Mouse (Mus musculus): ENCODE measurements around the gene Myo3b. TPM values are rescaled to one million over a fixed set of nuclear protein-coding genes. Genes with fewer than 3 reads are reported as not detected.

The Myo3b gene
- polyA plus RNA-seq, 2 experiments, result not detected

DNA sequence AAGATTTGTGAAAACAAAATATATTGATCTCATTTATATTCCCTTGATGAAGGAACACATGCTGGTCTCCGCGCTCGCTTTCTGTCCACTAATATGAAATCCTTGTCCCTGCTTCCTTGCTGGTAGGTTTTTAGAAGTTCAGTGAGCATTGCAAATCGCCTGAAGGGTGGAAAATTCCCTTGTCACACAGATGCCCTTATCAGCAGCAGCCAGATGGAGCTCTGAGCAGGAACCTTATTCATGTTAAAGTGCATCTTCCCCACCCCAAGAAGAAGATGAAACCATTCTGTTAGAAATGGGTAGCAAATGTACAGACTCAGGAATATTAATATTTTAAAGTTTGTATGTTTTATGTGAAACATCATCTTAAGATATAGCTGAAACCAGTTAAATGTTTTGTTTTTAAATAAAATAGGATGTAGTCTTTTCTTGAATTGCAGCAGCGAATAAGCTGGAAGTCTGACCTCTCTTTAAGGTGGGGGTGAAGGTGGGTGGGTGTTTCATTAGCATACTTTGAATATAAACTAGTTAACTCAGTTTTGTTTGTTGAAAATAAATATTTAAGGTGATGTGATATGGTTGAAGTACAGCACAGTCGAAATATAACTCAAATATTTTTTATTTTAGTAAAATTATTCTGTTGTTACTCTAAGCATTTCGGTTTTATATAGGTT lies 39.7 kb upstream of the Myo3b start:
- ATAC-seq (ENCODE audit: insufficient read depth) (peak; percentile 97), DNase-seq (ENCODE audit: low read depth in 3 of 3, low spot score in 3 of 3) (peak; percentile 89 to 94 (median 90))
- 51% methylated on average over 7 of the region's 7 CpGs for WGBS (ENCODE audit: insufficient replicate concordance)
- TF ChIP-seq CTCF (IDR thresholded peaks at IDR 0.05; ENCODE audit: low read depth) (no peak; the same call in 1 of the 2 replicates), EP300 (IDR thresholded peaks at IDR 0.05; ENCODE audit: low read depth) (peak; percentile 96)
- Histone ChIP-seq H3K27me3 (ENCODE audit: control insufficient read depth, insufficient read depth, low read length) (no peaks in the 10 kb centered on the region), H3K9ac (replicated peaks) (no peak overlapping the region), H3K27ac (peak overlapping the region; percentile 69), H3K4me3 (ENCODE audit: insufficient read depth in 1 of 2, low read depth in 2 of 2, low read length in 2 of 2) (no peak overlapping the region), H3K9me3 (ENCODE audit: control insufficient read depth, low read length) (no peaks in the 10 kb centered on the region), H3K4me1 (replicated peaks; ENCODE audit: control insufficient read depth in 2 of 2, insufficient read depth in 2 of 2, low read length in 1 of 2) (peaks cover 10 to 18% of the 10 kb centered on the region in 2 experiments), H3K36me3 (replicated peaks; ENCODE audit: control insufficient read depth, insufficient read depth, low read depth) (no peaks in the 10 kb centered on the region), H3K4me2 (ENCODE audit: low read depth) (peak overlapping the region; percentile 53)

DNA sequence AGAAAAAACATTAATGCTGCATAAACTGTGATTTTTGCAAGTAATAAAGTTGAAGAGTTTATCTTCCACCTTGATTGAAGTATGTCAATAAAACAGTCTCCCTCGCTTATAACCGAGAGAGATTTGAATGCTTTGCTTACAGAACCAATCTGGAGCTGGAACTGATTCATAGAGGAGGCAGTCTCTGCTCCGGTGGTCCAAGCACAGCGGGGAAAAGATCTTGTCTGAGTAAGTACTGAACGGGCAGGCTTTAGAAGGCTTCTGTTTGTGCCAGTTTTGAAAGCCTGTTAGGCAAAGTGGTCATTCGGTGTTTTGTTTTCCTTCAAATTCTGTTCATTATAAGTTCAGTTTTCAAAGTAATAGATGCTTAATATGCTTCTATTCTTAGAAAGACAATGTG lies 38.6 kb upstream of the Myo3b start:
- H3K4me2 ChIP-seq (ENCODE audit: low read depth), result no peak overlapping the region
- H3K27me3 ChIP-seq (ENCODE audit: control insufficient read depth, insufficient read depth, low read length), result no peaks in the 10 kb centered on the region
- H3K4me3 ChIP-seq (ENCODE audit: insufficient read depth in 1 of 2, low read depth in 2 of 2, low read length in 2 of 2), result no peak overlapping the region
- H3K36me3 ChIP-seq (replicated peaks; ENCODE audit: control insufficient read depth, insufficient read depth, low read depth), result no peaks in the 10 kb centered on the region
- TF ChIP-seq EP300 (IDR thresholded peaks at IDR 0.05; ENCODE audit: low read depth) (no peak), CTCF (IDR thresholded peaks at IDR 0.05; ENCODE audit: low read depth) (no peak)
- no peak for DNase-seq (ENCODE audit: low read depth in 3 of 3, low spot score in 3 of 3)
- ATAC-seq (ENCODE audit: insufficient read depth), result no peak
- H3K27ac ChIP-seq, result no peak overlapping the region
- H3K9ac ChIP-seq (replicated peaks), result no peak overlapping the region
- H3K9me3 ChIP-seq (ENCODE audit: control insufficient read depth, low read length), result no peaks in the 10 kb centered on the region
- 85% methylated on average over 6 of the region's 6 CpGs for WGBS (ENCODE audit: insufficient replicate concordance)
- peaks cover 10 to 18% of the 10 kb centered on the region in 2 experiments for H3K4me1 ChIP-seq (replicated peaks; ENCODE audit: control insufficient read depth in 2 of 2, insufficient read depth in 2 of 2, low read length in 1 of 2)

DNA sequence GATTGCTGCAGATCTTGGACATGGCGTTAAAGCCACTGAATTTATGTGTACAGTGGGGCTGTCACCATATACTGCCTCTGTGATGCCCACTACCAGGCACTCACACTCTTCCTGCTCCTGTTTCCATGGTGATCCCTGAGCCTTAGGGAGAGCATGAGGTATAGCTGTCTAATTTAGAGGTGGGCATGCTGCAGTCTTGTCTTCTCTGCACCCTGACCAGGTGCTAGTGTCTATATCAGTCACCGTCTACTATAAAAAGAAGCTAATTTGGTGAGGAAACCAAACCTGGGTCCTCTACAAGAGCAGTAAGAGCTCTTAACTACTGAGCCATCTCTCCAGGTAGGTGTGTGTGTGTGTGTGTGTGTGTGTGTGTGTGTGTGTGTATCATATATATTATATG lies 32.4 kb upstream of the Myo3b start:
- 78% methylated on average over 2 of the region's 2 CpGs for WGBS (ENCODE audit: insufficient replicate concordance)
- Histone ChIP-seq H3K4me3 (ENCODE audit: insufficient read depth in 1 of 2, low read depth in 2 of 2, low read length in 2 of 2) (no peak overlapping the region), H3K36me3 (replicated peaks; ENCODE audit: control insufficient read depth, insufficient read depth, low read depth) (no peaks in the 10 kb centered on the region; the same call in 1 of the 2 replicates), H3K9me3 (ENCODE audit: control insufficient read depth, low read length) (no peaks in the 10 kb centered on the region), H3K27ac (no peak overlapping the region), H3K27me3 (ENCODE audit: control insufficient read depth, insufficient read depth, low read length) (no peaks in the 10 kb centered on the region), H3K4me2 (ENCODE audit: low read depth) (no peak overlapping the region), H3K9ac (replicated peaks) (no peak overlapping the region), H3K4me1 (replicated peaks; ENCODE audit: control insufficient read depth in 2 of 2, insufficient read depth in 2 of 2, low read length in 1 of 2) (no peaks in the 10 kb centered on the region)
- ATAC-seq (ENCODE audit: insufficient read depth) (no peak), DNase-seq (ENCODE audit: low read depth in 3 of 3, low spot score in 3 of 3) (no peak)
- TF ChIP-seq EP300 (IDR thresholded peaks at IDR 0.05; ENCODE audit: low read depth), result no peak
- TF ChIP-seq CTCF (IDR thresholded peaks at IDR 0.05; ENCODE audit: low read depth), result no peak

DNA sequence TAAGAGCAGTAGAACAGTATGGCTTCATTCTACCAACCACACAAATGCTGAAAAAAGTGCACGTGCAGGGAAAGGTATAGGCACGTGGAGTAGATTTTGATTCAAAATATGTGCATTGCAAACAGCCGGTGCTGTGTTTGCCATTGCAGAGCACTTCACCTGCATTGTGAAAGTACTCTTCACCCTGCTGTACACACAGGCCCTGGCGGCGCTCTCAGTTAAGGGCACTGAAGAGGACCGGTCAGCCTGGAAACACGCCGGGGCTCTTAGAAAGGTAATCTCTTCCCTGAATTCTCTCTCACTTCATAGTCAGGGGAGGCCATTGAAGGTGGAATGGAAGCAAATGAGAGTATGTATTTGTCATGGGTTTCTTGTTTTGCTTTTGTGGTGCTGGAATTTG lies 26.0 kb upstream of the Myo3b start:
- ATAC-seq (ENCODE audit: insufficient read depth) (no peak), DNase-seq (ENCODE audit: low read depth in 3 of 3, low spot score in 3 of 3) (no peak)
- Histone ChIP-seq H3K36me3 (replicated peaks; ENCODE audit: control insufficient read depth, insufficient read depth, low read depth) (peaks cover 3% of the 10 kb centered on the region; the same call in 1 of the 2 replicates), H3K9ac (replicated peaks) (no peak overlapping the region), H3K4me3 (ENCODE audit: insufficient read depth in 1 of 2, low read depth in 2 of 2, low read length in 2 of 2) (no peak overlapping the region), H3K4me1 (replicated peaks; ENCODE audit: control insufficient read depth in 2 of 2, insufficient read depth in 2 of 2, low read length in 1 of 2) (no peaks in the 10 kb centered on the region), H3K4me2 (ENCODE audit: low read depth) (no peak overlapping the region), H3K27me3 (ENCODE audit: control insufficient read depth, insufficient read depth, low read length) (no peaks in the 10 kb centered on the region), H3K9me3 (ENCODE audit: control insufficient read depth, low read length) (no peaks in the 10 kb centered on the region), H3K27ac (no peak overlapping the region)
- 86% methylated on average over 8 of the region's 8 CpGs for WGBS (ENCODE audit: insufficient replicate concordance)
- TF ChIP-seq EP300 (IDR thresholded peaks at IDR 0.05; ENCODE audit: low read depth) (no peak), CTCF (IDR thresholded peaks at IDR 0.05; ENCODE audit: low read depth) (no peak)

DNA sequence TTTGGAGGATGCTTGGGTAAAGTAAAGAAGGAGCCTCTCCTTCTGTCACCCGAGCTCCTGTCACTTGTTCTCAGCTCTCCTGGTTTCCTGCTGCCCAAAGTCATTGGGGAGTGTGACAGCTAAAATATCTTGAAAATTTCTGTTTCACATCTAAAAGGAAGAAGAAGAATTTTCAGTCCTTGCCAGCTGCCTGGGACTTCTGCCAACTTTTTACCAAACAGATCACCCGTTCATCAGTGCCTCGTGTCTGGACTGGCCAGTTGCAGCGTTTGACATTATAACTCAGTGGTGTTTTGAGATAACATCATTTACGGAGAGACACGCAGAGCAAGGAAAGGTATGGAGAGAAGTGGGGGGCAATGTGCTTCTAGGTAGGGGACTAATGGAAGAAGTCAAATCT lies 20.7 kb upstream of the Myo3b start:
- no peak overlapping the region for H3K4me3 ChIP-seq (ENCODE audit: insufficient read depth in 1 of 2, low read depth in 2 of 2, low read length in 2 of 2)
- no peak overlapping the region for H3K9ac ChIP-seq (replicated peaks)
- H3K4me1 ChIP-seq (replicated peaks; ENCODE audit: control insufficient read depth in 2 of 2, insufficient read depth in 2 of 2, low read length in 1 of 2), result no peaks in the 10 kb centered on the region
- no peak overlapping the region for H3K4me2 ChIP-seq (ENCODE audit: low read depth)
- ATAC-seq (ENCODE audit: insufficient read depth) (no peak), DNase-seq (ENCODE audit: low read depth in 3 of 3, low spot score in 3 of 3) (no peak)
- H3K36me3 ChIP-seq (replicated peaks; ENCODE audit: control insufficient read depth, insufficient read depth, low read depth), result peaks cover 5% of the 10 kb centered on the region
- H3K27ac ChIP-seq, result no peak overlapping the region
- no peaks in the 10 kb centered on the region for H3K27me3 ChIP-seq (ENCODE audit: control insufficient read depth, insufficient read depth, low read length)
- no peaks in the 10 kb centered on the region for H3K9me3 ChIP-seq (ENCODE audit: control insufficient read depth, low read length)
- WGBS (ENCODE audit: insufficient replicate concordance), result 76% methylated on average over 6 of the region's 6 CpGs
- TF ChIP-seq EP300 (IDR thresholded peaks at IDR 0.05; ENCODE audit: low read depth) (no peak), CTCF (IDR thresholded peaks at IDR 0.05; ENCODE audit: low read depth) (no peak)

All from liver, embryonic 14.5 days (tissue).